Comparison of ENCODE assay signal across 17 mouse cellular contexts in genomic region chr10:6053207-6053606, GRCm38 (mm10).
"Had no signal": no experiment of that assay in that cellular context is flagged by ENCODE, and none has a peak within 500 bp of the region (broad histone marks: within the 10 kb centered on the region; RNA-seq: fewer than 3 reads in every experiment).

No protein-coding gene starts in this region.

- ATAC-seq: liver, postnatal 0 days had no signal

- H3K9me3 ChIP-seq: kidney, embryonic 15.5 days; limb, embryonic 12.5 days; limb, embryonic 15.5 days; lung, embryonic 15.5 days; neural tube, embryonic 13.5 days had no signal

- H3K27me3 ChIP-seq: kidney, embryonic 15.5 days; limb, embryonic 12.5 days; limb, embryonic 15.5 days; lung, embryonic 15.5 days; neural tube, embryonic 13.5 days had no signal

- H3K27ac ChIP-seq: kidney, embryonic 15.5 days; limb, embryonic 12.5 days; limb, embryonic 15.5 days; liver, embryonic 14.5 days; lung, embryonic 15.5 days; neural tube, embryonic 13.5 days had no signal

- DNase-seq: kidney, adult 11 months; kidney, adult 8-10 months; kidney, postnatal 10 days; kidney, postnatal 36 days; left cerebral cortex, postnatal 4 days; liver, postnatal 0 days; lung, postnatal 10 days; lung, postnatal 4 days; thymus, adult 18-20 months; thymus, postnatal 36 days had no signal

- H3K36me3 ChIP-seq: kidney, embryonic 15.5 days; limb, embryonic 12.5 days; limb, embryonic 15.5 days; lung, embryonic 15.5 days; neural tube, embryonic 13.5 days had no signal

- H3K4me1 ChIP-seq: kidney, embryonic 15.5 days; limb, embryonic 12.5 days; limb, embryonic 15.5 days; lung, embryonic 15.5 days; neural tube, embryonic 13.5 days had no signal

- H3K4me3 ChIP-seq: kidney, embryonic 15.5 days; limb, embryonic 12.5 days; limb, embryonic 15.5 days; lung, embryonic 15.5 days; neural tube, embryonic 13.5 days had no signal

- H3K4me2 ChIP-seq: kidney, embryonic 15.5 days; limb, embryonic 12.5 days; limb, embryonic 15.5 days; liver, embryonic 11.5 days; lung, embryonic 15.5 days; neural tube, embryonic 13.5 days had no signal

- H3K9ac ChIP-seq: kidney, embryonic 15.5 days; limb, embryonic 12.5 days; limb, embryonic 15.5 days; liver, embryonic 14.5 days; liver, postnatal 0 days; lung, embryonic 15.5 days; neural tube, embryonic 13.5 days had no signal
